Comparison of ENCODE assay signal across 8 mouse cellular contexts in the genomic region with DNA sequence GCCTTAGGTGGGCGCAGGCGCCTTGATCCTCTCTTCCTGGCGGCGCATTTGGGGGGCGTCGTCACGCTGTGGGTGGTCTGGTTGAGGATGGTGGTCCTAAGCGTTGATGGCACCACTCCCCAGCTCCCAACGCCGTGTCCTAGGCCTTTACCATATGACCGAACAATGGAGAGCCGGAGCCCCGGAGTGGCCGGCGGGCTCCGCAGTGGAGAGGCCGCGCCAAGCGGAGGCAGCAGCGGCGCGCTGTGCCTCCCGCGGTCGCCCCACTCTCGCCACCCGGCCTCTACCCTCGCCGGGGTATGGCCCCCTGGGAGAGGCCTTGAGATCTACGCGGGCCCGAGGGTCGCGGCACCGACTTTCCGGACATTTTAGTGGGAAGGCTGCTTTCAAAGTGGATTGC. TPM values are rescaled to one million over a fixed set of nuclear protein-coding genes. Genes with fewer than 3 reads are reported as not detected.
DNase-seq lines count a peak whose midpoint lies in the region; ATAC-seq lines count a peak whose summit lies in the region.

No protein-coding gene starts in this region.

- H3K4me3 ChIP-seq in forebrain, embryonic 12.5 days (replicated peaks), result peak overlapping the region; percentile 82
- H3K4me3 ChIP-seq in kidney, embryonic 16.5 days (ENCODE audit: low read length), result peak overlapping the region; percentile 86
- H3K4me3 ChIP-seq in midbrain, embryonic 13.5 days (replicated peaks), result peak overlapping the region; percentile 78

- H3K36me3 ChIP-seq in forebrain, embryonic 12.5 days (replicated peaks), result peaks cover 23% of the 10 kb centered on the region
- peaks cover 27% of the 10 kb centered on the region for H3K36me3 ChIP-seq in kidney, embryonic 16.5 days (ENCODE audit: insufficient read depth, low read length)
- peaks cover 26% of the 10 kb centered on the region for H3K36me3 ChIP-seq in midbrain, embryonic 13.5 days

- WGBS in forebrain, embryonic 12.5 days, result under 1% methylated on average over 34 of the region's 36 CpGs
- WGBS in kidney, embryonic 16.5 days, result 0% methylated on average over 30 of the region's 36 CpGs
- WGBS in midbrain, embryonic 13.5 days, result under 1% methylated on average over 29 of the region's 36 CpGs

- ATAC-seq in activated CD4-positive, CD25-positive, alpha-beta regulatory T cell, adult 4 months, result peak; percentile 2
- ATAC-seq in forebrain, embryonic 12.5 days (ENCODE audit: low FRiP score), result peak; percentile 44
- peak; percentile 17 for ATAC-seq in kidney, embryonic 16.5 days (ENCODE audit: low FRiP score, low TSS enrichment)
- peak; percentile 41; the same call in 1 of the 2 replicates for ATAC-seq in midbrain, embryonic 13.5 days

- peaks cover 37% of the 10 kb centered on the region for H3K4me1 ChIP-seq in forebrain, embryonic 12.5 days
- peaks cover 12% of the 10 kb centered on the region for H3K4me1 ChIP-seq in kidney, embryonic 16.5 days (ENCODE audit: insufficient read depth, low read length)
- peaks cover 35% of the 10 kb centered on the region for H3K4me1 ChIP-seq in midbrain, embryonic 13.5 days (replicated peaks)

- no peaks in the 10 kb centered on the region for H3K27me3 ChIP-seq in forebrain, embryonic 12.5 days
- H3K27me3 ChIP-seq in kidney, embryonic 16.5 days (ENCODE audit: insufficient read depth, low read length), result no peaks in the 10 kb centered on the region
- H3K27me3 ChIP-seq in midbrain, embryonic 13.5 days, result peaks cover 8% of the 10 kb centered on the region; the same call in 1 of the 2 replicates

- intact Hi-C loops in left cerebral cortex, postnatal 25 days (cut with DNase I), result loop anchor here (1.0 kb wide), 2 partner anchors 132 to 218 kb away; no protein-coding TSS in a partner anchor
- intact Hi-C loops in left cerebral cortex, postnatal 36 days (cut with DNase I), result no loop called here

- peak; percentile 39 to 57 for DNase-seq in left cerebral cortex, postnatal 25 days (ENCODE audit: low spot score in 2 of 2)
- no peak for DNase-seq in left cerebral cortex, postnatal 36 days (ENCODE audit: low spot score in 2 of 2)
- DNase-seq in layer of hippocampus, postnatal 36 days, result no peak
- no peak for DNase-seq in right cerebral cortex, postnatal 10 days (ENCODE audit: low spot score in 2 of 2)

- peak overlapping the region; percentile 84 for H3K9ac ChIP-seq in forebrain, embryonic 12.5 days
- peak overlapping the region; percentile 89 for H3K9ac ChIP-seq in kidney, embryonic 16.5 days (replicated peaks; ENCODE audit: low read length)
- peak overlapping the region; percentile 94 for H3K9ac ChIP-seq in midbrain, embryonic 13.5 days (replicated peaks)

- peak overlapping the region; percentile 79 for H3K4me2 ChIP-seq in forebrain, embryonic 12.5 days
- peak overlapping the region; percentile 84 for H3K4me2 ChIP-seq in kidney, embryonic 16.5 days (replicated peaks; ENCODE audit: low read depth, low read length)
- H3K4me2 ChIP-seq in midbrain, embryonic 13.5 days (replicated peaks), result peak overlapping the region; percentile 82

- peak overlapping the region; percentile 98 for H3K27ac ChIP-seq in forebrain, embryonic 12.5 days
- H3K27ac ChIP-seq in kidney, embryonic 16.5 days (ENCODE audit: low read length), result peak overlapping the region; percentile 96
- peak overlapping the region; percentile 97 for H3K27ac ChIP-seq in midbrain, embryonic 13.5 days

- H3K9me3 ChIP-seq in forebrain, embryonic 12.5 days, result no peaks in the 10 kb centered on the region
- no peaks in the 10 kb centered on the region for H3K9me3 ChIP-seq in kidney, embryonic 16.5 days (ENCODE audit: low read length)
- H3K9me3 ChIP-seq in midbrain, embryonic 13.5 days, result no peaks in the 10 kb centered on the region

RNA-seq across cellular contexts. Expression of gene Teddm2, which starts 0.4 kb away (rescaled TPM):
- total RNA-seq in left cerebral cortex, postnatal 25 days (2021), result 1 to 10 TPM; 2.9 to 4.0 TPM
- 1 to 10 TPM; 3.6 to 3.9 TPM for total RNA-seq in left cerebral cortex, postnatal 36 days (2021)
- under 1 TPM; 0.29 to 0.54 TPM for polyA plus RNA-seq in activated CD4-positive, CD25-positive, alpha-beta regulatory T cell, adult 4 months (2017; shearing (Covaris generic))
- polyA plus RNA-seq in forebrain, embryonic 12.5 days (2016; fragmentation: Nextera tagmentation; extraction: Ambion mirVana), result 0.79 and 0.85 TPM in 2 replicates
- 0.58 and 0.67 TPM in 2 replicates for polyA plus RNA-seq in kidney, embryonic 16.5 days (2015; fragmentation: Nextera tagmentation; extraction: Ambion mirVana)
- 1.1 and 1.2 TPM in 2 replicates for polyA plus RNA-seq in midbrain, embryonic 13.5 days (2015; fragmentation: Nextera tagmentation; extraction: Ambion mirVana)
- 1 to 10 TPM; 2.2 to 2.8 TPM for total RNA-seq in layer of hippocampus, postnatal 36 days (2021)

RNA-seq across cellular contexts. Expression of gene Glul, which starts 0.6 kb away (rescaled TPM):
- total RNA-seq in left cerebral cortex, postnatal 25 days (2021), result 1,000 to 10,000 TPM; 1,850 to 1,886 TPM
- 1,000 to 10,000 TPM; 1,847 to 2,050 TPM for total RNA-seq in left cerebral cortex, postnatal 36 days (2021)
- 10 to 100 TPM; 28.1 to 28.9 TPM for polyA plus RNA-seq in activated CD4-positive, CD25-positive, alpha-beta regulatory T cell, adult 4 months (2017; shearing (Covaris generic))
- polyA plus RNA-seq in forebrain, embryonic 12.5 days (2016; fragmentation: Nextera tagmentation; extraction: Ambion mirVana), result 108 and 119 TPM in 2 replicates
- 159 and 176 TPM in 2 replicates for polyA plus RNA-seq in kidney, embryonic 16.5 days (2015; fragmentation: Nextera tagmentation; extraction: Ambion mirVana)
- 131 and 132 TPM in 2 replicates for polyA plus RNA-seq in midbrain, embryonic 13.5 days (2015; fragmentation: Nextera tagmentation; extraction: Ambion mirVana)
- 1,000 to 10,000 TPM; 1,756 to 1,813 TPM for total RNA-seq in layer of hippocampus, postnatal 36 days (2021)

RNA-seq across cellular contexts. Expression of gene Teddm1a, which starts 8.8 kb away (rescaled TPM):
- not detected for total RNA-seq in left cerebral cortex, postnatal 25 days (2021)
- not detected for total RNA-seq in left cerebral cortex, postnatal 36 days (2021)
- under 1 TPM in 1 of 2 experiments, not detected in 1; 0.48 TPM for polyA plus RNA-seq in activated CD4-positive, CD25-positive, alpha-beta regulatory T cell, adult 4 months (2017; shearing (Covaris generic))
- not detected in 2 replicates for polyA plus RNA-seq in forebrain, embryonic 12.5 days (2016; fragmentation: Nextera tagmentation; extraction: Ambion mirVana)
- polyA plus RNA-seq in kidney, embryonic 16.5 days (2015; fragmentation: Nextera tagmentation; extraction: Ambion mirVana), result not detected in 2 replicates
- polyA plus RNA-seq in midbrain, embryonic 13.5 days (2015; fragmentation: Nextera tagmentation; extraction: Ambion mirVana), result not detected in 2 replicates
- total RNA-seq in layer of hippocampus, postnatal 36 days (2021), result not detected

RNA-seq across cellular contexts. Expression of gene Teddm1b, which starts 26.2 kb away (rescaled TPM):
- not detected for total RNA-seq in left cerebral cortex, postnatal 25 days (2021)
- not detected for total RNA-seq in left cerebral cortex, postnatal 36 days (2021)
- under 1 TPM in 1 of 2 experiments, not detected in 1; 0.17 TPM for polyA plus RNA-seq in activated CD4-positive, CD25-positive, alpha-beta regulatory T cell, adult 4 months (2017; shearing (Covaris generic))
- 0.57 and 0.60 TPM in 2 replicates for polyA plus RNA-seq in forebrain, embryonic 12.5 days (2016; fragmentation: Nextera tagmentation; extraction: Ambion mirVana)
- 0.39 and 0.40 TPM in 2 replicates for polyA plus RNA-seq in kidney, embryonic 16.5 days (2015; fragmentation: Nextera tagmentation; extraction: Ambion mirVana)
- 1.1 and 1.4 TPM in 2 replicates for polyA plus RNA-seq in midbrain, embryonic 13.5 days (2015; fragmentation: Nextera tagmentation; extraction: Ambion mirVana)
- total RNA-seq in layer of hippocampus, postnatal 36 days (2021), result under 1 TPM in 1 of 2 experiments, not detected in 1; 0.20 TPM

RNA-seq across cellular contexts. Expression of gene Rgsl1, which starts 56.4 kb away (rescaled TPM):
- 1 to 10 TPM; 1.2 to 1.6 TPM for total RNA-seq in left cerebral cortex, postnatal 25 days (2021)
- total RNA-seq in left cerebral cortex, postnatal 36 days (2021), result 1 to 10 TPM; 1.3 to 2.3 TPM
- polyA plus RNA-seq in activated CD4-positive, CD25-positive, alpha-beta regulatory T cell, adult 4 months (2017; shearing (Covaris generic)), result not detected
- 0.19 TPM in 1 of 2 replicates, not detected in the other for polyA plus RNA-seq in forebrain, embryonic 12.5 days (2016; fragmentation: Nextera tagmentation; extraction: Ambion mirVana)
- polyA plus RNA-seq in kidney, embryonic 16.5 days (2015; fragmentation: Nextera tagmentation; extraction: Ambion mirVana), result not detected in 2 replicates
- polyA plus RNA-seq in midbrain, embryonic 13.5 days (2015; fragmentation: Nextera tagmentation; extraction: Ambion mirVana), result 0.08 TPM in 1 of 2 replicates, not detected in the other
- total RNA-seq in layer of hippocampus, postnatal 36 days (2021), result 1 to 10 TPM in 1 of 2 experiments, under 1 TPM in 1; 0.82 to 1.3 TPM

Comparison
In these comparisons a context has a peak if more than half of its experiments do, and no peak if none do; other contexts are left out.
1. DNase-seq: peak in left cerebral cortex, postnatal 25 days (2 of 2); none in left cerebral cortex, postnatal 36 days (0 of 2), layer of hippocampus, postnatal 36 days (0 of 2) and right cerebral cortex, postnatal 10 days (0 of 2).
2. Peak in every context shown above with its lines, with median percentiles within 50 percentile points of each other: ATAC-seq, H3K27ac ChIP-seq, H3K4me2 ChIP-seq, H3K4me3 ChIP-seq and H3K9ac ChIP-seq.